Mouse (Mus musculus) heart, embryonic 16.5 days (tissue): ENCODE measurements around the gene Gbp10. TPM values are rescaled to one million over a fixed set of nuclear protein-coding genes. Genes with fewer than 3 reads are reported as not detected.
"Not testable (repeated sequence)": the region's sequence is repeated elsewhere in the genome, so short reads cannot be mapped to it uniquely, and the experiment has no call there.

ENCODE experiments used
- ATAC-seq: fragments of 200-750 bp; cut with Nextera tagmentation; replicated peaks from 2 replicates; pipeline ENCODE4 v1.8.0; 2017; ENCODE audit warnings: moderate number of reproducible peaks; ENCODE audit not compliant: insufficient read depth, low FRiP score; ENCODE audit errors: extremely low read depth
- H3K27ac ChIP-seq: fragments of 300-500 bp; sonication (generic); 2 replicates; pipeline ENCODE4 v1.5.1; 2014; ENCODE audit warnings: mild to moderate bottlenecking, low read length, control low read depth, moderate library complexity
- H3K27me3 ChIP-seq: fragments of 300-500 bp; sonication (generic); 2 replicates; pipeline ENCODE4 v1.6.1; 2014; ENCODE audit warnings: low read length, mixed read lengths; ENCODE audit not compliant: control insufficient read depth, insufficient read depth
- H3K36me3 ChIP-seq: fragments of 300-500 bp; sonication (generic); 2 replicates; pipeline ENCODE4 v1.6.1; 2014; ENCODE audit not compliant: control insufficient read depth, insufficient read depth
- H3K4me1 ChIP-seq: fragments of 300-500 bp; sonication (generic); 2 replicates; pipeline ENCODE4 v1.6.1; 2014; ENCODE audit warnings: low read length, mixed read lengths; ENCODE audit not compliant: control insufficient read depth, insufficient read depth
- H3K4me2 ChIP-seq: fragments of 300-500 bp; sonication (generic); 2 replicates; pipeline ENCODE4 v1.6.1; 2014; ENCODE audit warnings: low read depth, mild to moderate bottlenecking, control low read depth, low read length
- H3K4me3 ChIP-seq: fragments of 300-500 bp; sonication (generic); 2 replicates; pipeline ENCODE4 v1.5.1; 2014; ENCODE audit warnings: mild to moderate bottlenecking, control low read depth, low read length
- H3K9ac ChIP-seq: fragments of 300-500 bp; sonication (generic); 2 replicates; pipeline ENCODE4 v1.6.1; 2014; ENCODE audit warnings: low read length, control low read depth
- H3K9me3 ChIP-seq: fragments of 300-500 bp; sonication (generic); replicated peaks from 2 replicates; pipeline ENCODE4 v1.6.1; 2016; ENCODE audit warnings: low read length; ENCODE audit not compliant: control insufficient read depth
- WGBS: fragments of 180-500 bp; shearing (Covaris S2); extraction: QIAGEN DNeasy Blood & Tissue Kit; methylation state at CpG from one replicate; pipeline ENCODE4 v1.1.7; 2014; 5-methylcytosine and 5-hydroxymethylcytosine counted together
- polyA plus RNA-seq: library from polyadenylated mRNA; unstranded; fragments of >200 nt; fragmentation: Nextera tagmentation; extraction: Ambion mirVana; gene quantifications from 2 replicates; pipeline ENCODE4 v1.2.1, GENCODE M21; 2015

Gbp10 gene
- polyA plus RNA-seq, 1 experiment from 2014 or later, result 0.64 TPM

DNA sequence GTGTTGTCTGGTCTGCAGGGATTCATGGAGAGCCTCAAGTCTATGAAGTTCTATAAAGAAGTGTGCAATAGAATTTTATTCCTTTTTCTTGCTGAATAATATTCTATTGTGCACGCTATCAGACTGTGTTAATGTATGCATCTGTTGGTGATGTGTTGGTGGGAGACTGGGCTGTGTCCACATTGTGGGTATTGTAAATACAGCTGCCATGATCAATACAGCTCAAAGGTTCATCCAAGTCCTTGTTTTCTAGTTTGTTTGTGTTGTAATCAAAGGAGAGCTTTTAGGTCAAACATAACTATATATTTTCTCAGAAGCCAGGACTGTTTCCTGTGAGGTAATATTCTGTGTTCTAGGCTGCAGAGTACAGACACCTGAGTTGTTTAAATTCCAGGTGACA is 40.2 kb downstream of the Gbp10 start:
- H3K4me2 ChIP-seq, H3K27me3 ChIP-seq, ATAC-seq, H3K27ac ChIP-seq, H3K4me1 ChIP-seq, H3K9ac ChIP-seq, H3K4me3 ChIP-seq, H3K9me3 ChIP-seq, H3K36me3 ChIP-seq: not testable (repeated sequence)
- 90% methylated on average over 1 of the region's 1 CpGs for WGBS

DNA sequence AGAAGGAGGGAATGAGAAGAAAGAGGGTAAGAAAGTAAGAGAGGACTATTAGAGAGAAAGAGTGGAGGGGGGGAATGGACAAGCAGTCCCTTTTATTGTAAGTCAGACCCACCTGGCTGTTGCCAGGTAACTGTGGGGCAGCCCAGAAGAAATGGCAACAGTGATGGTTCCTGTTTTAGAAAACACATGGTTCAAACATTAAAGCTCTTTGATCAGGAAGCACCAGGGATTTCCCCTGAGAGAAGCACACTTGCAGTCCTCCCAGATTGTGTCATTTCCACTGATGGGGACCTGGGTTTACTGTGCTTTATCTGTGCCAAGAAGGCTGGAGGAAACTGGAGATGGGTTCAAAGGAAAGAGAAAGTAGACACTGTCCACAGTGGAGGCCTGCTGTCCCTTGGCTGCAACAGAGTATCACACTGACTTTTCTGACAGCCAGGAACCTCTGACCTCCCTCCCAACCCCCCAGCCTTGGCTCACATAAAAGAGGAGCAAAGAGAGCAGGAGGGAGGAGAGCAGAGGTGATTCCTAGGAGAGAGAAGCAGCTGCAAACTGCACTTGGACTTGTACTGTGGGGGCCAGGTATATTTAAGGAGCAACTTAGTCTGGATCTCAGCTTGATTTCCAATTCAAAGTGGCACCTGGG is 41.3 kb downstream of the Gbp10 start:
- not testable (repeated sequence) for H3K9ac ChIP-seq, H3K36me3 ChIP-seq, H3K27me3 ChIP-seq, H3K9me3 ChIP-seq, H3K4me3 ChIP-seq, H3K4me2 ChIP-seq, H3K4me1 ChIP-seq, H3K27ac ChIP-seq, ATAC-seq

- not testable (repeated sequence) for ATAC-seq, H3K4me3 ChIP-seq, H3K9me3 ChIP-seq, H3K27me3 ChIP-seq, H3K36me3 ChIP-seq, H3K4me1 ChIP-seq, H3K9ac ChIP-seq, H3K27ac ChIP-seq, H3K4me2 ChIP-seq
- 79% methylated on average over 5 of the region's 5 CpGs for WGBS
Measured at GRCm38 (mm10) chr5:105196308-105196707, 43.0 kb downstream of the Gbp10 start.

DNA sequence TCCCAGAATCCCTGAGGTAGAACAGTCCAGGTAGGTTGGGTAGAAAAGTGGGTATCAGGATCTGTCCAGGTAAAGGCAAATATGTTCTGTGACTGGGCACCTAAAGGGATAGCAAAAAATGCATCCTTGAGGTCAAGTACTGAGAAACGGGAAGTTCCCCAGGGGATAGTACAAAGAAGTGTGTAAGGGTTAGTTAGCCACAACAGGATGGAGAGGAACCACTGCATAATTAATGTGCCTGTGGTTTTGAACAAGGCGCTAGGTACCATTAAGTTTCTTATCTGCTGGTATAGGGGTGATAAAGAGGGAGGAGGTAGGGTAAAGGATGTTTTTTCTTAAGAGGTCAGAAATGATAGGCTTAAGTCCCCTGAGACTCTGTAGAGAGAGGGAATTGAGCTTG is 46.8 kb downstream of the Gbp10 start:
- H3K9me3 ChIP-seq, H3K27ac ChIP-seq, H3K27me3 ChIP-seq, H3K4me1 ChIP-seq, H3K36me3 ChIP-seq, ATAC-seq, H3K4me2 ChIP-seq, H3K4me3 ChIP-seq, H3K9ac ChIP-seq: not testable (repeated sequence)
- 68% methylated on average over 2 of the region's 2 CpGs for WGBS

DNA sequence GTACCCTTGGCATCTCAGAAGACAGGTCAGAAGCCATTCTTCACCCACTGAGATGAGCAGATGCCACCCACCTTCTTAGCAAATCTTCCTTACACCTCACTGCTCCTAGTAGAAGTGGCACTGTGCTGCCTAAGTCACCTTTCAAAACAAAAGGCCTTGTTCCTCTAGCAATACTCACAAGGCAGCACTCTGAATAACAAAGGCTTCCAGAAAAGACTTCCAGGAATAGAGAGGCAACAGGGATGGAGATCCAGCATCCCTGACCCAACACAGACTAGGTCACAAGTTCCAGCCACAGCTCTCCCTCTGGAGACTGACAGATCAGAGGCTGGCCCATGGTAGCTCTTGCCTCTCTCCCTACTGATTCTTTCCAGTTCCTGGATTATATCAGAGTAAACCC is 57.9 kb downstream of the Gbp10 start:
- ATAC-seq, result no peak
- no peak overlapping the region for H3K4me3 ChIP-seq
- H3K4me2 ChIP-seq, result no peak overlapping the region

More for the DNA sequence above, 57.9 kb downstream of the Gbp10 start:
- Histone ChIP-seq H3K4me1 (no peaks in the 10 kb centered on the region), H3K36me3 (no peaks in the 10 kb centered on the region), H3K27me3 (no peaks in the 10 kb centered on the region), H3K9me3 (no peaks in the 10 kb centered on the region), H3K27ac (no peak overlapping the region), H3K9ac (no peak overlapping the region)

Other genes with a start within 250 kb of the Gbp10 start
- gene Gbp9, start 100.0 kb downstream of the Gbp10 start, polyA plus RNA-seq, result 4.8 and 5.9 TPM in 2 replicates
- gene Gbp8, start 100.0 kb downstream of the Gbp10 start, polyA plus RNA-seq, result 3.6 and 7.8 TPM in 2 replicates
- gene Gbp4, start 99.9 kb downstream of the Gbp10 start, polyA plus RNA-seq, result 5.0 and 9.5 TPM in 2 replicates
- gene Gm43302, start 54.2 kb upstream of the Gbp10 start, polyA plus RNA-seq, result not detected in 2 replicates
- 2.9 and 5.4 TPM in 2 replicates for gene Gbp6, start 54.2 kb upstream of the Gbp10 start, polyA plus RNA-seq
- 3.1 and 3.2 TPM in 2 replicates for gene Lrrc8b, start 176.2 kb upstream of the Gbp10 start, polyA plus RNA-seq